Mouse (Mus musculus) heart, postnatal 14 days (tissue): ENCODE measurements around the gene Gnaq. TPM values are rescaled to one million over a fixed set of nuclear protein-coding genes. Genes with fewer than 3 reads are reported as not detected.

Experiments used
- DNase-seq, 2 experiments: peaks; one replicate each; pipeline ENCODE4 v3.0.0; 2021 to 2022
- intact Hi-C: fragments of 180-260 bp; cut with DNase I; formaldehyde crosslinking; loops from one replicate; pipeline ENCODE4 v1.15.1; 2025
- total RNA-seq, 2 experiments: library from RNA; stranded (reverse); gene quantifications; 2 replicates each; pipeline ENCODE4 v1.2.3; 2021

Gnaq gene
- total RNA-seq, 2 experiments from 2014 or later: 29.7 to 34.2 TPM

GRCm38 (mm10) chr19:16287971-16288370 is 155.3 kb downstream of the Gnaq start:
- intact Hi-C loops: no loop called here
- no peak for DNase-seq

DNA sequence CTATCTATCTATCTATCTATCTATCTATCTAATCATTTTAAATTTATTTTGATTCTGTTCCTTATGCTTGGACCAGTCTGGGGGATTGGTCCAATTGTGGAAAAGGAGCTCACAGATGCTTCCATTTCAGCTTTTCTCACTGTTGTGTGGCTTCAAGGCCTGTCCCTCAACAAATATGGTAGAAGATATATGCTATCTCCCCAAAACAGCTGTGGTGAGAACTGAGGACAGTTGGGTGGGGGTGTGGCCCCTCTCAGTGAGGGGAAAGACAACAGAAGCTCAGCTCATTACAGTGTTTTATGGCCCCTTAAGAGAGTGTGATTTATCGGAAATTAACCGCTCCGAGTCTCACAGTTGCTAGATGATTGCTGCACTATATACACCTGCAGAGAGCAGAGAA is 158.5 kb downstream of the Gnaq start:
- intact Hi-C loops: no loop called here
- no peak for DNase-seq

GRCm38 (mm10) chr19:16292056-16292608 is 159.5 kb downstream of the Gnaq start:
- no peak for DNase-seq
- intact Hi-C loops: no loop called here

DNA sequence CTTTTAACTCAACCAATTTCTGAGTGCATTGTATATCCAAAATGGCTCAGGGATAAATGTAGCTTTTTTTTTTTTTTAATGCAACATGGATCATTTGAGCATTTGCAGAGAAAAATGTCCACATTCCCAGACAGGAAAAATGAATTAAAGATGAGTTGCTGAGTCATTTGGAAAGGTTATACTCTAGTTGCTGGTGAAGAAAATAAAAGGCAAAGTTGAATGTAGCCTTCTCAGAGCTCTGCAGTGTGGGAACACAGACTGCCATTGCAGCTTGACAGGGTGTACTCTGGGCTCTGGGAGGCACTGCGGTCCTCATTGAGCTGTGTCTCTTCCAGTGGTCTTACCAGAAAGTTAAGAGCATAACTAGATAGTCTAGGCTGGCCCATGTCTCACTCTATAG is 160.3 kb downstream of the Gnaq start:
- intact Hi-C loops: no loop called here
- DNase-seq: no peak

- no peak for DNase-seq
- intact Hi-C loops: no loop called here
Measured at GRCm38 (mm10) chr19:16300413-16300812, 167.8 kb downstream of the Gnaq start.

DNA sequence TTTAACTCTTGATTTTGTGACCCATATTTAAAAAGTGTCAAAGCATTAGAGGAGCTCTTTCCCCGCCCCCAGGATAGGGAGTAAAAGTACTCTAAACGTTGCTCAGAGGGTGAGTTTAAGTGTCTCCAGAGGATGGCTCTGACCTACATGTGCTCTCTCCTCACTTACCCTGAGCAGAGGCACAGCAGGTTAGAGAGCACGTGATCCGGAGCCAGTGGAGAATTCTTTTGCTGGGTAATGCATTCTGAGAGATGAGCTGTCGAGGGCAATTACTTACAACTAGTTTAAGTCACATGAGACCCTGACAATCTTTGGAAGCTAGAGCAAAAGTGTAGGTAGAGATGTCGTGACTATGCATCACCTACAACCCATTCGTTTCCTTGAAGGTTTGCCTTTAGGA is 168.7 kb downstream of the Gnaq start:
- intact Hi-C loops: no loop called here
- DNase-seq: no peak

- DNase-seq: no peak
- intact Hi-C loops: no loop called here
Measured at GRCm38 (mm10) chr19:16309031-16309430, 176.4 kb downstream of the Gnaq start.

DNA sequence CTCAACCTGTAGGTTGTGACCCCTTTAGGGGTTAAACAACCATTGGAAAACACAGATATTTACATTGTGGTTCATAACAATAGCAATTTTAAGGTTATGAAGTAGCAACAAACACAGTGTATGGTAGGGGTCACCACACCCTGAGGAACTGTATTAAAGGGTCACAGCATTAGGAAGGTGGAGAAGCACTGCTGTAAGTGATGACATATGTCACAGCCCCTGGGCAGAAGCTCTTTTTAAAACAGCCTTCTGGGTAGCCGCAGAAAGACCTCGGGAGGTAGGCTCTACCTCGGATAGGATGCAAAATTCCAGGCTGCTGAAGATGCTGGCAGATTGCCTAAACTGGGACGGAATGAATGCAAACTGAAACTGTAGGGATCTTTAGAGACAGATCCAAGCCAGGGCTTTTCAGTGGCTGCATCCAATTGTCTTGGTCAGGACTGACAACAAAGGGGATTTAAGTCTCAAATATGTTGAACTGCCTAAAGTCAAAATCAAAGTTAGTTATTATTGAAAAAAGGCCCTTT is 181.7 kb downstream of the Gnaq start:
- peak in 1 of 2 experiments; percentile 30 for DNase-seq
- intact Hi-C loops: no loop called here

- intact Hi-C loops: no loop called here
- DNase-seq: no peak
Measured at GRCm38 (mm10) chr19:16315525-16315924, 182.9 kb downstream of the Gnaq start.

DNA sequence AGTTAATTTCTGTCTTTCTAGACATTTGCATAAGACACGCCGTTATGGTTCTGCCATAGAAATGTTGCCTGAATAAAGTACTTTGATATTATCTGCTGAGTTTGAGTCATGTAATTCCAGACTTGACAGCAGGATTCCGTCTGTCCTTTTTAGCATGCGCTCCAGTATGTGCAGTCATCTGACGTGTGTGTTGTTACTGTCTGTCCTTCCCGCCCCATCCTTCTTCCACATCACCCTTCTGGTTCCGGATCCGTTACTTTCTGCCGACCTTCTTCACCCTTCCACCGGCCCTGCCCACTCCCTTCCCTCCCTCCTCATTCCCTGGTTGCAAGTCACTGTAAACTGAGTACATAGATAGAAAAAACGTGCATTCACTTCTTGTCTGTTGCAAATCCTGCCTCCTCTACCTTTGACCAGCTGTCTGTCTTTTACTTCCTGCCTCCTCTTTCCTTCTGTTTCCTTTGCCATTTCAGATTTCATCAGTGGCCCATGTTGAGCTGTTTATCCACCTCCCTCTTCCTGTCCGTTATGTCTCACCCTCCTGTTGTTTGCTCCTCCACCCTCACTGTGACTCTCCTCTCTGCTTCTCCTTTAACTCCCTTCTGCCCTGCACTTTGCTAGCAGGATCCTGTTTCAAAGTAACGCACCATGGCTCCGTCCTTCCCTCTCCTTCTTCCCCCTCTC is 185.6 kb downstream of the Gnaq start:
- DNase-seq: no peak
- intact Hi-C loops: no loop called here

- intact Hi-C loops: no loop called here
- no peak for DNase-seq
Measured at GRCm38 (mm10) chr19:16319986-16320385, 187.4 kb downstream of the Gnaq start.

GRCm38 (mm10) chr19:16322986-16323385 is 190.4 kb downstream of the Gnaq start:
- intact Hi-C loops: no loop called here
- no peak for DNase-seq

DNA sequence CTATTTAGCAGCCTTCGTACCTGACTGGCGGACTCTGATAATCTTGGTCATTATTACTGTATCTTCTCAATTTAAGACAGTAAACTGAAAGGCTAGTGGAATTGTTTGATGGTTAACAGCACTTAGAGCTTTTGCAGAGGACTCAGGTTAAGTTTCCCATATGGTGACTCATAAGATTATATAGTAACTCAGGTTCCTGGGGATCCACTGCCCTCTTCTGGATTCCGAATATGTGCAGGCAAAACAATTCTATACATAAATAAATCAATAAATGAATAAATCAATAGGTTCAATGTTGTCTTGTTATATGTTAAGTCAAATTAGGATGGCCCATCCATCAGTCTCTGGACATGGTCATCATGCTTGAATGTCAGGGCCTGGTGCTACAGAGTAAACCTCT is 191.6 kb downstream of the Gnaq start:
- no peak for DNase-seq
- intact Hi-C loops: no loop called here

GRCm38 (mm10) chr19:16325911-16326310 is 193.3 kb downstream of the Gnaq start:
- DNase-seq: no peak
- intact Hi-C loops: loop anchor here (5.0 kb wide), 2 partner anchors 194 to 264 kb away; partner anchors contain the start of gene Gnaq

DNA sequence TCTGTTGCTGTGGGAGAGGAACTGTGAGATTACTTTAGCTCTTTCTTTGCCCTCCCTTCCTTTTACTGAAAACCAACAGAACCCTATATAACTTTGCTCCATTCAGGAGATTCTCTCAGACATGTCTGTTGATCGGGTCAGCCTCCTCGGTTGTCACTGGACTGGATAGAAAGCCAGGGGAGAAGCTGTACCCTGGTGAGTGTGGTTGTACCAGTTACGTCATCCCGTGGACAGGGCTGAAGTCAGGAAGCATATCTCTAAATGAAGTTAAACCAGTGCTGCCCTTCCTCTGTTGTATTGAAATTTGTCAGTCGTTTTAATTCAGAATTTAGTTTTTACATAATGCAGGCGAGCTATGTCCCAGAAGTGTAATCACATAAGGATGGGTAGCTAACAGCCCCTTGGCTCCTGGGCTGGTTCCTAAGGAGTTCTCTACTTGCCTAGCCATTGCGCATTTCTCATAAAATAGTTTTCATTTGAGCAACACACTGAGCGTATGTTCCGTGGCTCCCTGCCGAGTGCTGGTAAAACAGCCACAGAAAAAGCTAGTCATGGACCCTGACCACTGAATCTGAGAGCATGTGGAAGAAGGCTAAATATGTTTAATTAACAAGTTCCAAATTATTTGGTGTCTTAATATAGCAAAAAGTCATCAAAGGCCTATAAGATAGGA is 194.9 kb downstream of the Gnaq start:
- intact Hi-C loops: loop anchor here (5.0 kb wide), 2 partner anchors 195 to 265 kb away; partner anchors contain the start of gene Gnaq
- no peak for DNase-seq

GRCm38 (mm10) chr19:16328074-16328850 is 195.6 kb downstream of the Gnaq start:
- peak; percentile 25 to 34 for DNase-seq
- intact Hi-C loops: loop anchor here (5.0 kb wide), 2 partner anchors 196 to 266 kb away; partner anchors contain the start of gene Gnaq

- intact Hi-C loops: loop anchor here (5.0 kb wide), 2 partner anchors 197 to 267 kb away; partner anchors contain the start of gene Gnaq
- DNase-seq: no peak
Measured at GRCm38 (mm10) chr19:16329056-16329455, 196.4 kb downstream of the Gnaq start.

GRCm38 (mm10) chr19:16329648-16330047 is 197.0 kb downstream of the Gnaq start:
- intact Hi-C loops: loop anchor here (5.0 kb wide), 2 partner anchors 197 to 267 kb away; partner anchors contain the start of gene Gnaq
- no peak for DNase-seq

DNA sequence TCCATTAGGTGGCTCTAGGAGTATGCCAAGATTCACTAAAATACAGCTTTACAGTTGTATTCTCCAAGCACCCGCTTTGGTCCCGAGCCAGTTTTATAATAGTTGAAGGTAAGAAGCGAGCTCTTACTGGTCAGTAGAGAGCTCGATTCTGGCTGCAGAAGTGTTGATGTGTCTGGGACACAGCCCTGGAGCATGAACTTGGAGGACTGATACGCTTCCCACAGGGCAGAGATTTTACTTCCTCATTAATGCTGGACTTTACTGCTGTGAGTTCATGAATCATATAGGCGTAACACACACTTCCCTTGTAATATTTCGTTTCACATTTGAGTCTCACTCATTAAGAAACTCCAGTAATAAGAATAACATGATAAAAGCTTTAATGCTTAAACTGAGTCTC is 197.5 kb downstream of the Gnaq start:
- peak in 1 of 2 experiments; percentile 37 for DNase-seq
- intact Hi-C loops: no loop called here

GRCm38 (mm10) chr19:16331047-16331446 is 198.4 kb downstream of the Gnaq start:
- intact Hi-C loops: no loop called here
- DNase-seq: no peak
